Mouse (Mus musculus) stomach, embryonic 15.5 days (tissue): ENCODE data around the gene Cdkl1. TPM values are rescaled to one million over a fixed set of nuclear protein-coding genes. Genes with fewer than 3 reads are reported as not detected.

ENCODE experiments used
- ATAC-seq: fragments of 200-750 bp; cut with Nextera tagmentation; 2 replicates; pipeline ENCODE4 v1.8.0; 2017; ENCODE audit warnings: low read depth, moderate number of reproducible peaks, moderate TSS enrichment; ENCODE audit not compliant: insufficient read depth, low FRiP score
- H3K27ac ChIP-seq: fragments of 300-500 bp; sonication (generic); 2 replicates; pipeline ENCODE4 v1.5.1; 2015; ENCODE audit warnings: mild to moderate bottlenecking, inconsistent platforms
- H3K27me3 ChIP-seq: fragments of 300-500 bp; sonication (generic); replicated peaks from 2 replicates; pipeline ENCODE4 v1.6.1; 2015; ENCODE audit warnings: inconsistent platforms
- H3K36me3 ChIP-seq: fragments of 300-500 bp; sonication (generic); 2 replicates; pipeline ENCODE4 v1.6.1; 2015; ENCODE audit warnings: inconsistent platforms
- H3K4me1 ChIP-seq: fragments of 300-500 bp; sonication (generic); 2 replicates; pipeline ENCODE4 v1.6.1; 2015; ENCODE audit warnings: inconsistent platforms
- H3K4me2 ChIP-seq: fragments of 300-500 bp; sonication (generic); 2 replicates; pipeline ENCODE4 v1.6.1; 2015; ENCODE audit warnings: mild to moderate bottlenecking, inconsistent platforms
- H3K4me3 ChIP-seq: fragments of 300-500 bp; sonication (generic); replicated peaks from 2 replicates; pipeline ENCODE4 v1.5.1; 2015; ENCODE audit warnings: inconsistent platforms
- H3K9ac ChIP-seq: fragments of 300-500 bp; sonication (generic); 2 replicates; pipeline ENCODE4 v1.6.1; 2015; ENCODE audit warnings: inconsistent platforms
- H3K9me3 ChIP-seq: fragments of 300-500 bp; sonication (generic); 2 replicates; pipeline ENCODE4 v1.6.1; 2016; ENCODE audit warnings: inconsistent platforms
- WGBS: fragments of 180-500 bp; shearing (Covaris S2); methylation state at CpG from one replicate; pipeline ENCODE4 v1.1.7; 2015; 5-methylcytosine and 5-hydroxymethylcytosine counted together
- polyA plus RNA-seq: library from polyadenylated mRNA; unstranded; fragments of >200 nt; fragmentation: Nextera tagmentation; extraction: Ambion mirVana; gene quantifications from 2 replicates; pipeline ENCODE4 v1.2.1, GENCODE M21; 2015

Gene Cdkl1
- polyA plus RNA-seq, 1 experiment from 2014 or later = 4.2 TPM

GRCm38 (mm10) chr12:69759267-69759885 is 31.7 kb downstream of the Cdkl1 start:
- H3K36me3 ChIP-seq = no peaks in the 10 kb centered on the region
- no peak overlapping the region for H3K4me3 ChIP-seq
- no peaks in the 10 kb centered on the region for H3K27me3 ChIP-seq
- no peak overlapping the region for H3K9ac ChIP-seq
- peak; percentile 79 for ATAC-seq
- 31% methylated on average over 7 of the region's 7 CpGs for WGBS
- peak overlapping the region; percentile 73 for H3K27ac ChIP-seq
- H3K9me3 ChIP-seq = no peaks in the 10 kb centered on the region
- H3K4me2 ChIP-seq = peak overlapping the region; percentile 50
- peaks cover 11% of the 10 kb centered on the region for H3K4me1 ChIP-seq

GRCm38 (mm10) chr12:69758221-69759185 is 32.6 kb downstream of the Cdkl1 start:
- Histone ChIP-seq H3K36me3 (no peaks in the 10 kb centered on the region), H3K4me1 (peaks cover 11% of the 10 kb centered on the region), H3K4me2 (peak overlapping the region; percentile 50), H3K9ac (no peak overlapping the region), H3K27me3 (0 out of 2 replicates have a peak, but pooled peaks cover 3% of the 10 kb centered on the region), H3K4me3 (peak overlapping the region; percentile 16), H3K9me3 (no peaks in the 10 kb centered on the region), H3K27ac (peak overlapping the region; percentile 76)
- ATAC-seq = no peak
- 6% methylated on average over 22 of the region's 22 CpGs for WGBS

GRCm38 (mm10) chr12:69757418-69758141 is 33.5 kb downstream of the Cdkl1 start:
- Histone ChIP-seq H3K4me2 (peak overlapping the region; percentile 50), H3K27me3 (0 out of 2 replicates have a peak, but pooled peaks cover 3% of the 10 kb centered on the region), H3K27ac (peak overlapping the region; percentile 76), H3K36me3 (no peaks in the 10 kb centered on the region), H3K9ac (peak overlapping the region; percentile 4; the same call in 1 of the 2 replicates), H3K4me3 (peak overlapping the region; percentile 16), H3K9me3 (no peaks in the 10 kb centered on the region), H3K4me1 (peaks cover 11% of the 10 kb centered on the region)
- WGBS = 4% methylated on average over 22 of the region's 22 CpGs
- ATAC-seq = peak; percentile 92

GRCm38 (mm10) chr12:69756015-69756414 is 35.1 kb downstream of the Cdkl1 start:
- Histone ChIP-seq H3K27me3 (0 out of 2 replicates have a peak, but pooled peaks cover 3% of the 10 kb centered on the region), H3K36me3 (no peaks in the 10 kb centered on the region), H3K4me1 (peaks cover 17% of the 10 kb centered on the region), H3K4me3 (no peak overlapping the region), H3K4me2 (no peak overlapping the region), H3K9ac (no peak overlapping the region), H3K27ac (no peak overlapping the region), H3K9me3 (no peaks in the 10 kb centered on the region)
- WGBS = 75% methylated on average over 5 of the region's 5 CpGs
- no peak for ATAC-seq

GRCm38 (mm10) chr12:69753936-69754335 is 37.1 kb downstream of the Cdkl1 start:
- 84% methylated on average over 5 of the region's 5 CpGs for WGBS
- H3K9me3 ChIP-seq = no peaks in the 10 kb centered on the region

GRCm38 (mm10) chr12:69751864-69752341 is 39.2 kb downstream of the Cdkl1 start:
- WGBS = 33% methylated on average over 10 of the region's 10 CpGs
- H3K9me3 ChIP-seq = no peaks in the 10 kb centered on the region
- H3K27ac ChIP-seq = no peak overlapping the region
- no peak overlapping the region for H3K4me2 ChIP-seq
- H3K27me3 ChIP-seq = 0 out of 2 replicates have a peak, but pooled peaks cover 3% of the 10 kb centered on the region
- no peak overlapping the region for H3K4me3 ChIP-seq
- ATAC-seq = peak; percentile 66; the same call in 1 of the 2 replicates
- H3K4me1 ChIP-seq = 0 out of 2 replicates have a peak, but pooled peaks cover 6% of the 10 kb centered on the region
- no peaks in the 10 kb centered on the region for H3K36me3 ChIP-seq
- H3K9ac ChIP-seq = no peak overlapping the region

More at GRCm38 (mm10) chr12:69753936-69754335, 37.1 kb downstream of the Cdkl1 start:
- no peak overlapping the region for H3K27ac ChIP-seq
- no peak overlapping the region for H3K4me3 ChIP-seq
- H3K27me3 ChIP-seq = 0 out of 2 replicates have a peak, but pooled peaks cover 3% of the 10 kb centered on the region
- ATAC-seq = no peak
- no peaks in the 10 kb centered on the region for H3K36me3 ChIP-seq
- H3K9ac ChIP-seq = no peak overlapping the region
- H3K4me1 ChIP-seq = peaks cover 16% of the 10 kb centered on the region
- no peak overlapping the region for H3K4me2 ChIP-seq

- no peaks in the 10 kb centered on the region for H3K4me1 ChIP-seq
- no peak overlapping the region for H3K9ac ChIP-seq
- H3K36me3 ChIP-seq = no peaks in the 10 kb centered on the region
- H3K27ac ChIP-seq = no peak overlapping the region
- WGBS = 78% methylated on average over 5 of the region's 5 CpGs
- no peak overlapping the region for H3K4me2 ChIP-seq
- ATAC-seq = no peak
- H3K4me3 ChIP-seq = no peak overlapping the region
- no peaks in the 10 kb centered on the region for H3K27me3 ChIP-seq
- H3K9me3 ChIP-seq = no peaks in the 10 kb centered on the region
These were observed 46.9 kb downstream of the Cdkl1 start for GRCm38 (mm10) chr12:69744138-69744537.

- Histone ChIP-seq H3K9me3 (no peaks in the 10 kb centered on the region), H3K9ac (no peak overlapping the region), H3K36me3 (no peaks in the 10 kb centered on the region), H3K4me2 (no peak overlapping the region), H3K4me1 (no peaks in the 10 kb centered on the region), H3K27ac (no peak overlapping the region), H3K27me3 (no peaks in the 10 kb centered on the region), H3K4me3 (no peak overlapping the region)
- WGBS = 76% methylated on average over 5 of the region's 5 CpGs
- no peak for ATAC-seq
These were observed 49.1 kb downstream of the Cdkl1 start for GRCm38 (mm10) chr12:69741965-69742364.

- WGBS = 64% methylated on average over 3 of the region's 3 CpGs
- no peak overlapping the region for H3K27ac ChIP-seq
- H3K4me1 ChIP-seq = no peaks in the 10 kb centered on the region
- ATAC-seq = no peak; the same call in 1 of the 2 replicates
- no peaks in the 10 kb centered on the region for H3K27me3 ChIP-seq
- H3K4me2 ChIP-seq = no peak overlapping the region
- no peak overlapping the region for H3K9ac ChIP-seq
- H3K4me3 ChIP-seq = no peak overlapping the region
- H3K9me3 ChIP-seq = no peaks in the 10 kb centered on the region
- H3K36me3 ChIP-seq = no peaks in the 10 kb centered on the region
These were observed 57.1 kb downstream of the Cdkl1 start for GRCm38 (mm10) chr12:69733923-69734322.

GRCm38 (mm10) chr12:69733518-69733917 is 57.5 kb downstream of the Cdkl1 start:
- Histone ChIP-seq H3K9me3 (no peaks in the 10 kb centered on the region), H3K4me1 (no peaks in the 10 kb centered on the region), H3K27ac (no peak overlapping the region), H3K4me2 (no peak overlapping the region), H3K9ac (no peak overlapping the region), H3K36me3 (no peaks in the 10 kb centered on the region), H3K4me3 (no peak overlapping the region), H3K27me3 (no peaks in the 10 kb centered on the region)
- 1% methylated on average over 2 of the region's 2 CpGs for WGBS
- 0 out of 2 replicates have a peak, but pooled peaks have one; percentile 35 for ATAC-seq

- Histone ChIP-seq H3K27ac (no peak overlapping the region), H3K36me3 (no peaks in the 10 kb centered on the region), H3K4me1 (no peaks in the 10 kb centered on the region), H3K27me3 (no peaks in the 10 kb centered on the region), H3K4me2 (no peak overlapping the region), H3K9me3 (no peaks in the 10 kb centered on the region), H3K9ac (no peak overlapping the region), H3K4me3 (no peak overlapping the region)
- 46% methylated on average over 5 of the region's 5 CpGs for WGBS
- no peak for ATAC-seq
These were observed 58.8 kb downstream of the Cdkl1 start for GRCm38 (mm10) chr12:69732221-69732620.
